Mouse (Mus musculus) gastrocnemius, postnatal 36 days (tissue): Measurements from ENCODE around the gene Olfr777. TPM values are rescaled to one million over a fixed set of nuclear protein-coding genes. Genes with fewer than 3 reads are reported as not detected.
"Not testable (repeated sequence)": the region's sequence is repeated elsewhere in the genome, so short reads cannot be mapped to it uniquely, and the experiment has no call there.

Experiments
- DNase-seq, 2 experiments: peaks; one replicate each; pipeline ENCODE4 v3.0.0; 2022
- intact Hi-C: fragments of 180-260 bp; cut with DNase I; formaldehyde crosslinking; loops from one replicate; pipeline ENCODE4 v1.15.1; 2025
- long read RNA-seq, 2 experiments: library from polyadenylated mRNA; stranded (forward); transcript quantifications; one replicate each; pipeline ENCODE4 v2.0.0; 2021
- total RNA-seq, 2 experiments: library from RNA; stranded (reverse); gene quantifications; 2 replicates each; pipeline ENCODE4 v1.2.3; 2021

The Olfr777 gene
- total RNA-seq: not detected
- long read RNA-seq, experiment 1: 0 reads
- long read RNA-seq, experiment 2: 0 reads

- no peak for DNase-seq
- intact Hi-C loops: no loop called here
These were observed at the start of gene Olfr777 for GRCm38 (mm10) chr10:129271081-129271535. Gene Olfr777 (minus strand): TSS chr10:129271485.

- intact Hi-C loops: no loop called here
These were observed 46.5 kb upstream of the Olfr777 start, which contains the start of gene Olfr780 for GRCm38 (mm10) chr10:129317817-129318216. Gene Olfr780 (plus strand): TSS chr10:129318117.

GRCm38 (mm10) chr10:129313521-129313920 is 42.2 kb upstream of the Olfr777 start:
- DNase-seq, intact Hi-C loops: not testable (repeated sequence)

More at GRCm38 (mm10) chr10:129317817-129318216, 46.5 kb upstream of the Olfr777 start, which contains the start of gene Olfr780:
- no peak for DNase-seq

GRCm38 (mm10) chr10:129312973-129313372 is 41.7 kb upstream of the Olfr777 start:
- intact Hi-C loops: not testable (repeated sequence)

GRCm38 (mm10) chr10:129258827-129259226 is 12.5 kb downstream of the Olfr777 start, which contains the start of gene Olfr776:
Gene Olfr776 (plus strand): TSS chr10:129259127.
- intact Hi-C loops: no loop called here
- no peak for DNase-seq

More at GRCm38 (mm10) chr10:129312973-129313372, 41.7 kb upstream of the Olfr777 start:
- DNase-seq: not testable (repeated sequence)

GRCm38 (mm10) chr10:129248112-129248511 is 23.2 kb downstream of the Olfr777 start, which contains the start of gene Olfr775:
Gene Olfr775 (plus strand): TSS chr10:129248412.
- intact Hi-C loops: no loop called here
- no peak for DNase-seq

- intact Hi-C loops: no loop called here
- no peak for DNase-seq
These were observed 35.4 kb downstream of the Olfr777 start, which contains the start of gene Olfr774 for GRCm38 (mm10) chr10:129235904-129236303. Gene Olfr774 (plus strand): TSS chr10:129236204.

- DNase-seq: no peak
- intact Hi-C loops: no loop called here
These were observed 40.5 kb downstream of the Olfr777 start for GRCm38 (mm10) chr10:129230737-129231136.

Other genes starting within 250 kb of the Olfr777 start
- not detected for gene Olfr764-ps1, start 231.6 kb downstream of the Olfr777 start, total RNA-seq
- gene Olfr765, start 221.5 kb downstream of the Olfr777 start, total RNA-seq: not detected
- gene Olfr766-ps1, start 202.5 kb downstream of the Olfr777 start, total RNA-seq: not detected
- not detected for gene Olfr767, start 188.6 kb downstream of the Olfr777 start, total RNA-seq
- not detected for gene Olfr768, start 172.1 kb downstream of the Olfr777 start, total RNA-seq
- gene Olfr769, start 153.6 kb downstream of the Olfr777 start, total RNA-seq: not detected
- gene Olfr770, start 132.5 kb downstream of the Olfr777 start, total RNA-seq: not detected
- not detected for gene Olfr771, start 106.7 kb downstream of the Olfr777 start, total RNA-seq
- gene Olfr772, start 93.6 kb downstream of the Olfr777 start, total RNA-seq: not detected
- not detected for gene Olfr773, start 84.1 kb downstream of the Olfr777 start, total RNA-seq
- gene Olfr774, start 35.3 kb downstream of the Olfr777 start, total RNA-seq: not detected
- not detected for gene Olfr775, start 23.1 kb downstream of the Olfr777 start, total RNA-seq
- gene Olfr776, start 12.4 kb downstream of the Olfr777 start, total RNA-seq: not detected
- not detected for gene Olfr780, start 46.6 kb upstream of the Olfr777 start, total RNA-seq
- not detected for gene Olfr781, start 57.4 kb upstream of the Olfr777 start, total RNA-seq
- gene Olfr782, start 77.4 kb upstream of the Olfr777 start, total RNA-seq: not detected
- gene Olfr784, start 112.6 kb upstream of the Olfr777 start, total RNA-seq: under 1 TPM in 1 of 2 experiments, not detected in 1; 0.10 TPM
- gene Olfr785, start 133.9 kb upstream of the Olfr777 start, total RNA-seq: not detected
- gene Olfr786, start 155.8 kb upstream of the Olfr777 start, total RNA-seq: not detected
- not detected for gene Olfr787, start 190.4 kb upstream of the Olfr777 start, total RNA-seq
- gene Olfr788, start 199.5 kb upstream of the Olfr777 start, total RNA-seq: not detected
- gene Olfr789, start 213.3 kb upstream of the Olfr777 start, total RNA-seq: not detected
- gene Olfr790, start 227.0 kb upstream of the Olfr777 start, total RNA-seq: not detected